Comparison of ENCODE assay signal across 8 mouse cellular contexts in the genomic region with DNA sequence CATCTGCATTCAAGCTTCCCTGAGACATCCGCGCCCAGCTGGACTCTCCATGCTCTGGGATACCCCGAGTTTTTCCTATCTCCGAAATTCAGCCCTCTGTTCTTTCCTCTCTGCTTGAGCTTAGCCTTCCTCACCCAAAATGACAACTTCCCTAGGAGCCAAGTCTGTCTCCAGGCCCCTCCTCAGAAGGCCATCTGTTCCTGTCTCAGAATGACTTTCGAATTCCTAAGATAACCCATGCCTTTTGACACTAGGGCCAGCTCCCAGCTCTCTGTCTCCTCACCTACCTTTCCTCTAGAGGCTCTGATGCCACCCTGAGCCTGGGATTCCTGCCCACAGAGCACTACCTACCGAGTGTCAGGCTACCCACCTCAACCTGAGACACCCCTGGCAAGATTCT. TPM values are rescaled to one million over a fixed set of nuclear protein-coding genes. Genes with fewer than 3 reads are reported as not detected.
A peak's percentile ranks its signal among the peaks of the same experiment; 100 is the strongest.
DNase-seq lines count a peak whose midpoint lies in the region; ATAC-seq lines count a peak whose summit lies in the region.

A gene (minus strand): TSS at position 101 of the 400 bp plus-strand sequence.

- H3K4me3 ChIP-seq in forebrain, embryonic 14.5 days (ENCODE audit: low read depth, low read length), result peak within 1 kb of the TSS; percentile 56
- H3K4me3 ChIP-seq in hindbrain, embryonic 11.5 days (ENCODE audit: low read depth, low read length), result peak within 1 kb of the TSS; percentile 62
- H3K4me3 ChIP-seq in liver, embryonic 11.5 days (ENCODE audit: low read depth, low read length), result peak within 1 kb of the TSS; percentile 77
- peak within 1 kb of the TSS; percentile 76 for H3K4me3 ChIP-seq in stomach, embryonic 15.5 days (replicated peaks)

- no peaks in the 10 kb centered on the region for H3K9me3 ChIP-seq in forebrain, embryonic 14.5 days (replicated peaks; ENCODE audit: control insufficient read depth, low read length)
- no peaks in the 10 kb centered on the region for H3K9me3 ChIP-seq in hindbrain, embryonic 11.5 days (ENCODE audit: control insufficient read depth, low read length)
- no peaks in the 10 kb centered on the region for H3K9me3 ChIP-seq in liver, embryonic 11.5 days (ENCODE audit: control insufficient read depth, low read length)
- no peaks in the 10 kb centered on the region for H3K9me3 ChIP-seq in stomach, embryonic 15.5 days

- no peak for DNase-seq in layer of hippocampus, adult 18-20 months (ENCODE audit: low spot score in 2 of 2)
- no peak for DNase-seq in layer of hippocampus, adult 11-12 months (ENCODE audit: low spot score)
- no peak for DNase-seq in adrenal gland, adult 8-10 months
- no peak for DNase-seq in forebrain, embryonic 14.5 days (ENCODE audit: low spot score)
- no peak for DNase-seq in hindbrain, embryonic 11.5 days (ENCODE audit: low spot score)
- no peak for DNase-seq in liver, embryonic 11.5 days (ENCODE audit: low spot score)
- no peak for DNase-seq in testis, postnatal 10 days (ENCODE audit: low spot score)

- H3K27ac ChIP-seq in forebrain, embryonic 14.5 days (ENCODE audit: low read depth, low read length), result peak within 1 kb of the TSS; percentile 84
- H3K27ac ChIP-seq in hindbrain, embryonic 11.5 days (ENCODE audit: low read depth, low read length), result peak within 1 kb of the TSS; percentile 80
- peak within 1 kb of the TSS; percentile 85 for H3K27ac ChIP-seq in liver, embryonic 11.5 days (ENCODE audit: low read depth, low read length)
- peak within 1 kb of the TSS; percentile 93 for H3K27ac ChIP-seq in stomach, embryonic 15.5 days

- peaks cover 59% of the 10 kb centered on the region for H3K36me3 ChIP-seq in forebrain, embryonic 14.5 days (ENCODE audit: control insufficient read depth, insufficient read depth, low read length)
- H3K36me3 ChIP-seq in hindbrain, embryonic 11.5 days (ENCODE audit: control insufficient read depth, insufficient read depth, low read length), result peaks cover 10% of the 10 kb centered on the region
- H3K36me3 ChIP-seq in liver, embryonic 11.5 days (ENCODE audit: control insufficient read depth, insufficient read depth, low read length), result peaks cover 35% of the 10 kb centered on the region
- H3K36me3 ChIP-seq in stomach, embryonic 15.5 days, result peaks cover 18% of the 10 kb centered on the region

- H3K27me3 ChIP-seq in forebrain, embryonic 14.5 days (replicated peaks; ENCODE audit: control insufficient read depth, insufficient read depth, low read length), result no peaks in the 10 kb centered on the region
- H3K27me3 ChIP-seq in hindbrain, embryonic 11.5 days (ENCODE audit: control insufficient read depth, insufficient read depth, low read length), result no peaks in the 10 kb centered on the region
- no peaks in the 10 kb centered on the region for H3K27me3 ChIP-seq in liver, embryonic 11.5 days (replicated peaks; ENCODE audit: control insufficient read depth, insufficient read depth, low read length)
- H3K27me3 ChIP-seq in stomach, embryonic 15.5 days (replicated peaks), result no peaks in the 10 kb centered on the region

- 9% methylated on average over 6 of the region's 6 CpGs for WGBS in forebrain, embryonic 14.5 days
- WGBS in hindbrain, embryonic 11.5 days, result 6% methylated on average over 6 of the region's 6 CpGs
- WGBS in liver, embryonic 11.5 days, result 3% methylated on average over 6 of the region's 6 CpGs
- 4% methylated on average over 6 of the region's 6 CpGs for WGBS in stomach, embryonic 15.5 days

- peaks cover 9% of the 10 kb centered on the region for H3K4me1 ChIP-seq in forebrain, embryonic 14.5 days (ENCODE audit: control insufficient read depth, insufficient read depth, low read length)
- peaks cover 3% of the 10 kb centered on the region; the same call in 1 of the 2 replicates for H3K4me1 ChIP-seq in hindbrain, embryonic 11.5 days (replicated peaks; ENCODE audit: control insufficient read depth, insufficient read depth, low read length)
- peaks cover 22% of the 10 kb centered on the region for H3K4me1 ChIP-seq in liver, embryonic 11.5 days (replicated peaks; ENCODE audit: control insufficient read depth, insufficient read depth, low read length)
- H3K4me1 ChIP-seq in stomach, embryonic 15.5 days, result peaks cover 30% of the 10 kb centered on the region

- peak; percentile 3; the same call in 1 of the 2 replicates for ATAC-seq in forebrain, embryonic 14.5 days
- ATAC-seq in hindbrain, embryonic 11.5 days (ENCODE audit: low FRiP score), result peak; percentile 41
- peak; percentile 26 for ATAC-seq in liver, embryonic 11.5 days (replicated peaks; ENCODE audit: low FRiP score)
- 0 out of 2 replicates have a peak, but pooled peaks have one; percentile 9 for ATAC-seq in stomach, embryonic 15.5 days (ENCODE audit: insufficient read depth, low FRiP score, low read depth)

- H3K9ac ChIP-seq in forebrain, embryonic 14.5 days (ENCODE audit: low read length), result peak within 1 kb of the TSS; percentile 65
- H3K9ac ChIP-seq in hindbrain, embryonic 11.5 days (ENCODE audit: low read depth, low read length), result peak within 1 kb of the TSS; percentile 73
- H3K9ac ChIP-seq in liver, embryonic 11.5 days (ENCODE audit: low read depth, low read length), result peak within 1 kb of the TSS; percentile 54
- peak within 1 kb of the TSS; percentile 70 for H3K9ac ChIP-seq in stomach, embryonic 15.5 days

- peak within 1 kb of the TSS; percentile 91 for H3K4me2 ChIP-seq in forebrain, embryonic 14.5 days (ENCODE audit: low read length)
- peak within 1 kb of the TSS; percentile 81 for H3K4me2 ChIP-seq in hindbrain, embryonic 11.5 days (replicated peaks; ENCODE audit: low read depth, low read length)
- peak within 1 kb of the TSS; percentile 74 for H3K4me2 ChIP-seq in liver, embryonic 11.5 days
- peak within 1 kb of the TSS; percentile 81 for H3K4me2 ChIP-seq in stomach, embryonic 15.5 days

RNA-seq across cellular contexts. Expression of the gene that starts here (rescaled TPM):
- 10 to 100 TPM; 76.6 to 90.3 TPM for total RNA-seq in layer of hippocampus, adult 18-20 months (2021)
- total RNA-seq in adrenal gland, adult 8-10 months (2022), result 100 to 1,000 TPM; 422 to 501 (median 468) TPM
- 107 and 124 TPM in 2 replicates for polyA plus RNA-seq in forebrain, embryonic 14.5 days (2014; fragmentation: Nextera tagmentation; extraction: Ambion mirVana)
- polyA plus RNA-seq in hindbrain, embryonic 11.5 days (2014; fragmentation: Nextera tagmentation; extraction: Ambion mirVana), result 140 and 142 TPM in 2 replicates
- polyA plus RNA-seq in liver, embryonic 11.5 days (2014; fragmentation: Nextera tagmentation; extraction: Ambion mirVana), result 112 and 142 TPM in 2 replicates
- 266 and 295 TPM in 2 replicates for polyA plus RNA-seq in stomach, embryonic 15.5 days (2015; fragmentation: Nextera tagmentation; extraction: Ambion mirVana)

Comparison
In these comparisons a context has a peak if more than half of its experiments do, and no peak if none do; other contexts are left out.
1. RNA of the gene that starts here (total RNA-seq): 422 to 501 TPM in adrenal gland, adult 8-10 months; 76.6 to 90.3 TPM in layer of hippocampus, adult 18-20 months; every median in the first group is over 4 times any median in the second.
2. Peak in every context shown above with its lines, with median percentiles within 50 percentile points of each other: ATAC-seq, H3K27ac ChIP-seq, H3K4me2 ChIP-seq, H3K4me3 ChIP-seq and H3K9ac ChIP-seq.